Mouse (Mus musculus): ENCODE measurements around the gene Rin3.

DNA sequence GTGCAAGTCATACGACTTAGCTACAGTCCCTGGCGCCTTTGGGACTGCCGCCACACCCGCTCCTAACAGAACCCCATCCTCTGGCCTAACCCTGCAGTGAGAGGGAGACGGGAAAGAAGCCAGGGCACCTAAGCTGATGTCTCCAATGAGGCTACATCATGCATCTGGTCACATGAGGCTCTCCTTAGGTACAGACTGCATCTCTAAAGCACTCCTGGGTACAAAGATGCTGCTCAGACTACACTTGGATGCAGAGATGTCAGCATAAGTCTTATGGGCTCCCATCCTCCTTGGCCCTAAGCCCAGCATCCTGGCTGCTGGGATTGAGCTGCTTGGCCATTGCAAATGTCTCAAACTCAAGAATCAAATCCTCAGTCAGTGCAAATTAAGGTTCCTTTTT, 146.8 kb downstream of the Rin3 start:
- TF ChIP-seq CTCF (IDR thresholded peaks at IDR 0.05; ENCODE audit: low read depth) (no peak), EP300 (IDR thresholded peaks at IDR 0.05; ENCODE audit: low read depth) (no peak)
